Mouse (Mus musculus) heart, postnatal 0 days (tissue): ENCODE data around the gene Slc2a9. TPM values are rescaled to one million over a fixed set of nuclear protein-coding genes. Genes with fewer than 3 reads are reported as not detected.

Experiments
- ATAC-seq: fragments of 200-750 bp; cut with Nextera tagmentation; 2 replicates; pipeline ENCODE4 v1.8.0; 2017; ENCODE audit warnings: low read depth, moderate number of reproducible peaks, moderate library complexity; ENCODE audit not compliant: insufficient read depth
- DNase-seq: peaks from one replicate; pipeline ENCODE4 v3.0.0-alpha.2; 2016; ENCODE audit warnings: low spot score
- H3K27ac ChIP-seq: fragments of 300-500 bp; sonication (generic); 2 replicates; pipeline ENCODE4 v1.5.1; 2014; ENCODE audit warnings: low read depth, mild to moderate bottlenecking
- H3K27me3 ChIP-seq: fragments of 300-500 bp; sonication (generic); 2 replicates; pipeline ENCODE4 v1.6.1; 2014; ENCODE audit warnings: low read length, mixed read lengths; ENCODE audit not compliant: control insufficient read depth, insufficient read depth
- H3K36me3 ChIP-seq: fragments of 300-500 bp; sonication (generic); replicated peaks from 2 replicates; pipeline ENCODE4 v1.6.1; 2014; ENCODE audit warnings: low read length, mixed read lengths; ENCODE audit not compliant: control insufficient read depth, insufficient read depth
- H3K4me1 ChIP-seq: fragments of 300-500 bp; sonication (generic); 2 replicates; pipeline ENCODE4 v1.6.1; 2014; ENCODE audit warnings: antibody characterized with exemption; ENCODE audit not compliant: control insufficient read depth, insufficient read depth
- H3K4me2 ChIP-seq: fragments of 300-500 bp; sonication (generic); 2 replicates; pipeline ENCODE4 v1.6.1; 2014; ENCODE audit warnings: low read depth, mild to moderate bottlenecking, low read length, moderate library complexity
- H3K4me3 ChIP-seq: fragments of 300-500 bp; sonication (generic); 2 replicates; pipeline ENCODE4 v1.5.1; 2014; ENCODE audit warnings: low read depth, low read length
- H3K9ac ChIP-seq: fragments of 300-500 bp; sonication (generic); replicated peaks from 2 replicates; pipeline ENCODE4 v1.6.1; 2014; ENCODE audit warnings: low read depth, low read length, mixed read lengths
- H3K9me3 ChIP-seq: fragments of 300-500 bp; sonication (generic); replicated peaks from 2 replicates; pipeline ENCODE4 v1.6.1; 2016; ENCODE audit warnings: low read length; ENCODE audit not compliant: control insufficient read depth
- CTCF ChIP-seq: IDR thresholded peaks from 2 replicates; pipeline ENCODE4 v1.5.1; 2016; ENCODE audit warnings: antibody characterized with exemption, control low read depth, low read depth
- EP300 ChIP-seq: IDR thresholded peaks from 2 replicates; pipeline ENCODE4 v1.6.1; 2016; ENCODE audit warnings: antibody characterized with exemption, low read depth
- WGBS: fragments of 180-500 bp; shearing (Covaris S2); extraction: QIAGEN DNeasy Blood & Tissue Kit; methylation state at CpG from one replicate; pipeline ENCODE4 v1.1.7; 2014; 5-methylcytosine and 5-hydroxymethylcytosine counted together
- polyA plus RNA-seq: library from polyadenylated mRNA; unstranded; fragments of >200 nt; fragmentation: Nextera tagmentation; extraction: Ambion mirVana; gene quantifications from 2 replicates; pipeline ENCODE4 v1.2.1, GENCODE M21; 2015
- total RNA-seq: library from RNA; depleted of rRNA; stranded (reverse); fragments of >200 nt; gene quantifications from 2 replicates; pipeline ENCODE4 v1.2.3, GENCODE M21; 2014; ENCODE audit warnings: low replicate concordance

Slc2a9 gene
- total and polyA plus RNA-seq, 2 experiments from 2014 or later, result 0.23 to 0.61 TPM

DNA sequence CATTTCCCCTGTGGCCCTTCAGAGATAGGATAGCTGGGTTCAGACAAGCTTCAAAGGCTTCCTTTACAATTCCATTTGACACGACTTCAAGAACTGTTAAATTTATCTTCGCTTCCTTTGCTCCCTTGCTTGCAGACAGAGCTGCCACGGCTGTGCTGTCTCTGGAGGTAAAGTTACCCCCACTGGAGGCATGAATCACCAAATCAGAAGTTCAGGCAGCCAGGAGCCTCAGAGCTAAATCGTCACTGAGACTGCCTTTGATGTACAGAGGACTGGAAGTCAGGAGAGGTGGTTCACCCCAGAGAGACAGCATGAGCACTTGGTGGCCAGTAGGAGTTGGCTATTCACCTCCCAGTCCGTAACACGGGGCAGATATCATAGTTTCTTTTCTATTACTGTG lies 73.8 kb downstream of the Slc2a9 start:
- Histone ChIP-seq H3K36me3 (no peaks in the 10 kb centered on the region), H3K27me3 (no peaks in the 10 kb centered on the region), H3K4me3 (no peak overlapping the region), H3K27ac (no peak overlapping the region), H3K9ac (no peak overlapping the region), H3K4me2 (no peak overlapping the region), H3K9me3 (no peaks in the 10 kb centered on the region), H3K4me1 (no peaks in the 10 kb centered on the region)
- 37% methylated on average over 6 of the region's 6 CpGs for WGBS
- TF ChIP-seq CTCF, result no peak
- no peak for TF ChIP-seq EP300
- ATAC-seq (no peak), DNase-seq (no peak)

DNA sequence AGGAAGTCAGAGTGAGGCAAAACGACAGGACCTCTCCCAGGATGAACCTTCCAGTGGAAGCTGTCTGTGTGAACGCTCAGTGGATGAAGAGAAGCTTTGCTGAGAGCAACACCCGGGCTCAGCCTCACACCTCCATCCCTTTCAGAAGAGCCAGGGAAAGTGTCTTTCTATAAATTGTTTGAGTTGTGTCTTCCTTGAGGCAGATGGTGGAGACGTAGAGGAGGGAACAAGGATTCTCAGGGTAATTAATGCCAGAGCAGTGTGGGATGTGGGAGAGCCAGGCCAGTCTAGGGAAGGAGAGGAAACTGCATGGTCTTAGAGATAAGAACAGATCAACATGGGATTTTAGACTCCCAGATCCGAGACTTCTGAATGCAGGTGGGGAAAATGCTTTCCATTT lies 75.2 kb downstream of the Slc2a9 start:
- no peaks in the 10 kb centered on the region for H3K4me1 ChIP-seq
- H3K27ac ChIP-seq, result no peak overlapping the region
- WGBS, result 46% methylated on average over 5 of the region's 5 CpGs

DNA sequence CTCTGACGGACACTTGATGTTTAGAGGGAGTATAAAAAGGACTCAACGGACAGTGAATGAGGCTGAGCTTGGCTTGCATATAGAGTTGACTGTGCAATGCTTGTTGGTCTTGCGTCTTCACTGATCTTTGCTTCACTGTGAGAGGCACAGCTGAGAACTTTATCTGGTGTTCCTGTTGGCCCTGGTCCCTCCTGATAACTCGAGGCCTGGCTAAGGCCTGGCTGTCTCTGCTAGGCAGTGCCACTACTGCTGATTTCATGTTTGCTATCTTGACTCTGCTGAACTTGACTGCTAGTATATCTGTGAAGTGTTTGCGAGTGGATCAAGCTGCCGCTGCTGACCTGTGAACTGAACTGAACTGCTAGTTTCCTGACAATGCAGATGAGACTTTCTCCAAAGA lies 77.4 kb downstream of the Slc2a9 start:
- ATAC-seq, result no peak

More for the DNA sequence above, 75.2 kb downstream of the Slc2a9 start:
- H3K9me3 ChIP-seq, result no peaks in the 10 kb centered on the region
- DNase-seq (no peak), ATAC-seq (no peak)
- no peaks in the 10 kb centered on the region for H3K27me3 ChIP-seq
- H3K36me3 ChIP-seq, result no peaks in the 10 kb centered on the region
- H3K4me2 ChIP-seq, result no peak overlapping the region
- H3K4me3 ChIP-seq, result no peak overlapping the region
- no peak overlapping the region for H3K9ac ChIP-seq
- TF ChIP-seq EP300 (no peak), CTCF (no peak)

DNA sequence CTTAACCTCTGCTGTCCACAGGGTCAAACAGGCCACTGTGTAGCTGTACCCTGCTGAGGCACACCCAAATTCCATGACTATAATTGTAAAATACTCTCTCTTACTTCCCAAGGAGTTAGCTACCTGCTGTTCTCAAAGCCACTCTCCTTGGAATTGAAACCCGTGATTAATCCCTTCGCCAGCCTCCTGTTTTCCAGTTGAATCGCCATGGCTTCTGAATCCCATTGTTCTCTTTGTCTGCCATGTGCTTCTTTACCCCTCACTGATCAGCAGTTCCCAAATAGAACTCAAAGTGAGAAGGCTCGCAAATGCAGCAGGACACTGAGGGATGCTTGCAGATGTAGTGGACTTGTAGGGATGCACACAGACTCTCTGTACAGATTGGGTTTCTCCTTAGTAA lies 80.5 kb downstream of the Slc2a9 start:
- Histone ChIP-seq H3K36me3 (no peaks in the 10 kb centered on the region), H3K27me3 (no peaks in the 10 kb centered on the region), H3K9ac (no peak overlapping the region), H3K27ac (no peak overlapping the region), H3K4me2 (no peak overlapping the region), H3K9me3 (no peaks in the 10 kb centered on the region), H3K4me3 (no peak overlapping the region), H3K4me1 (no peaks in the 10 kb centered on the region)
- ATAC-seq (no peak), DNase-seq (no peak)
- WGBS, result 55% methylated on average over 4 of the region's 4 CpGs
- TF ChIP-seq EP300, result no peak
- no peak for TF ChIP-seq CTCF

More for the DNA sequence above, 77.4 kb downstream of the Slc2a9 start:
- no peaks in the 10 kb centered on the region for H3K4me1 ChIP-seq
- no peak for TF ChIP-seq CTCF
- TF ChIP-seq EP300, result no peak
- H3K36me3 ChIP-seq, result no peaks in the 10 kb centered on the region
- no peaks in the 10 kb centered on the region for H3K27me3 ChIP-seq
- no peak for DNase-seq
- H3K9ac ChIP-seq, result no peak overlapping the region
- no peak overlapping the region for H3K27ac ChIP-seq
- H3K9me3 ChIP-seq, result no peaks in the 10 kb centered on the region
- WGBS, result 60% methylated on average over 6 of the region's 6 CpGs
- no peak overlapping the region for H3K4me3 ChIP-seq
- H3K4me2 ChIP-seq, result no peak overlapping the region

DNA sequence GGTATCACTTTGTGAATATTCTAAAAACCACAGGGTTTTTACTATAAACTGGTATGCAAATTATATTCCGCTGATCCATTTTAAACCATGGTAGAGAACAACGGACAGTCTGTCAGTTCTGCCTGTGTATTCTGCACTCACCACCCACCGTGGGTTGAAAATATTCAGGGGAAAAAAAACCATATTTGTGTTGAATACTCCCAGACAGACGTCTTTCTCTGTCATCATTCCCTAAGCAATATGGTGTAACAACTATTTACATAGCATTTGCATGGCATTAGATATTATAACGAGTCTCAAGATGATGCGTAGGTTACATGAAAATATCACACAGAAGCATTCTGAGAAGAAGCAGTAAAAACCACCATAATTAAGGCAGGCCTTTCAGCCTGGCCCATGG lies 84.1 kb downstream of the Slc2a9 start:
- Histone ChIP-seq H3K27ac (no peak overlapping the region), H3K4me3 (no peak overlapping the region), H3K4me2 (no peak overlapping the region), H3K4me1 (no peaks in the 10 kb centered on the region), H3K36me3 (no peaks in the 10 kb centered on the region), H3K9me3 (no peaks in the 10 kb centered on the region; the same call in 1 of the 2 replicates), H3K9ac (no peak overlapping the region), H3K27me3 (no peaks in the 10 kb centered on the region)
- ATAC-seq (no peak), DNase-seq (no peak)
- TF ChIP-seq CTCF, result no peak
- no peak for TF ChIP-seq EP300
- 86% methylated on average over 6 of the region's 6 CpGs for WGBS

DNA sequence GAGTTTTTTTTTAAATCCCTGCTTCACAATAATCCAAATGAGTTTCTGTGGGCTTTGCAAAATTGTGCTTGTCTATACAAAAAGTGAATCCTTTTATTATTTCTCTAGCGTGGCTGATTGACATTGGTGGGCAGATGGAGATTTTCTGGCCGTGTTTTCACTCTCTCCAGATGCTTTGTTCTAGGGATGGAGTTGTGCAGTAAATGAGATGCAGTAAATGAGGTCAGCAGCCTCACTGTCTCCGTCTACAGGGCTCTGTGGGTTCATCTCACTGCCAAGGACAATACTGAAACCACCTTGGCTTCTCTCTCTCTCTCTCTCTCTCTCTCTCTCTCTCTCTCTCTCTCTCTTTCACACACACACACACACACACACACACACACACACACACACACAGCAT lies 99.3 kb downstream of the Slc2a9 start:
- WGBS, result 51% methylated on average over 3 of the region's 3 CpGs
- no peak for ATAC-seq
- no peak overlapping the region for H3K4me3 ChIP-seq

More for the DNA sequence above, 99.3 kb downstream of the Slc2a9 start:
- TF ChIP-seq EP300 (no peak), CTCF (no peak)
- H3K9me3 ChIP-seq, result no peaks in the 10 kb centered on the region
- no peaks in the 10 kb centered on the region for H3K4me1 ChIP-seq
- no peaks in the 10 kb centered on the region for H3K36me3 ChIP-seq
- H3K9ac ChIP-seq, result no peak overlapping the region
- no peak overlapping the region for H3K4me2 ChIP-seq
- no peak overlapping the region for H3K27ac ChIP-seq
- no peak for DNase-seq
- H3K27me3 ChIP-seq, result no peaks in the 10 kb centered on the region
